Mouse (Mus musculus) lung, adult 2 months (tissue): ENCODE data around the gene Atp11a.

Source experiments
- CTCF ChIP-seq: fragments of 200-500 bp; IDR thresholded peaks from 2 replicates; pipeline ENCODE4 v1.5.1; 2011; ENCODE audit warnings: mild to moderate bottlenecking, low read length, control low read depth; ENCODE audit not compliant: insufficient read depth
- POLR2A ChIP-seq: fragments of 200-500 bp; IDR thresholded peaks from 2 replicates; pipeline ENCODE4 v1.6.1; 2011; ENCODE audit warnings: low read depth, mild to moderate bottlenecking, control low read depth, low read length, borderline replicate concordance; ENCODE audit errors: extremely low read depth

DNA sequence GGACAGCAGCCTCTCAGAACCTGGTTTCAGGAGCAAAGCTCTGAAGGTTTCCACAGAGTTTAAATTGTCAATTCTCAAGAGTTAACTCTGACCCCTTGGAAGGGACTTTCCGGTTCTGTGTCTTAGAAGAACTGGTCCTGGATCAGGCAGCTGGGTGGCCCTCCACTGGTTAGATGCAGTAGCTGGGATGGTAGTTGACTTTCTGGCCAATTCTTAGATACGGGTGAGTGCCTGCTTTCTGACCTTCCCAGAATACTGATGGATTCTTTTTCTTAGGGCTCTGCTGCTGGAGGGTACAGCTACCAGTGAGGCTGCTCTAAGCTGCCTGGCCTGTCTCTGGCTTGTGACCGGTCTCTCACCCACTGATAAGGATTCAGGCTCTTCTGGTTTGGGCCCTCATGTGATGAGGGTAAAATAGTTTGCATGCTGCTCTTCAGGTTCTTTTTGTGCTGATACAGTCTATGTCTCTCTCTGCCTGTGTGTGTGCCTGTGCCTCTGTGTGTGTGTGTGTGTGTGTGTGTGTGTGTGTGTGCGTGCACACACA, 6.8 kb downstream of the Atp11a start:
- TF ChIP-seq POLR2A (no peak), CTCF (no peak)
